Mouse (Mus musculus): ENCODE results near the gene Hoxd10. TPM values are rescaled to one million over a fixed set of nuclear protein-coding genes. Genes with fewer than 3 reads are reported as not detected.

Gene Hoxd10
- polyA plus RNA-seq, 1 experiment from 2014 or later, result not detected

- no peak overlapping the region for H3K4me2 ChIP-seq
- H3K36me3 ChIP-seq (replicated peaks), result no peaks in the 10 kb centered on the region
- ATAC-seq (ENCODE audit: insufficient read depth), result no peak
- H3K9me3 ChIP-seq (replicated peaks), result no peaks in the 10 kb centered on the region
- H3K27me3 ChIP-seq, result peaks cover 97% of the 10 kb centered on the region
- 37% methylated on average over 5 of the region's 5 CpGs for WGBS (ENCODE audit: insufficient replicate concordance)
- H3K9ac ChIP-seq, result no peak overlapping the region
- no peak overlapping the region for H3K27ac ChIP-seq (replicated peaks)
- no peak overlapping the region for H3K4me3 ChIP-seq (replicated peaks)
- H3K4me1 ChIP-seq (replicated peaks), result no peaks in the 10 kb centered on the region
Observed at GRCm38 (mm10) chr2:74720955-74721491, 29.3 kb downstream of the Hoxd10 start.

- Histone ChIP-seq H3K9ac (no peak overlapping the region), H3K27ac (replicated peaks) (no peak overlapping the region), H3K36me3 (replicated peaks) (no peaks in the 10 kb centered on the region), H3K4me3 (replicated peaks) (no peak overlapping the region), H3K4me2 (no peak overlapping the region), H3K9me3 (replicated peaks) (no peaks in the 10 kb centered on the region), H3K27me3 (peaks cover 97% of the 10 kb centered on the region), H3K4me1 (replicated peaks) (no peaks in the 10 kb centered on the region)
- WGBS (ENCODE audit: insufficient replicate concordance), result 16% methylated on average over 6 of the region's 6 CpGs
- no peak for ATAC-seq (ENCODE audit: insufficient read depth)
Observed at GRCm38 (mm10) chr2:74721882-74722281, 30.2 kb downstream of the Hoxd10 start.

- no peak overlapping the region for H3K9ac ChIP-seq
- no peak for ATAC-seq (ENCODE audit: insufficient read depth)
- no peaks in the 10 kb centered on the region for H3K9me3 ChIP-seq (replicated peaks)
- no peaks in the 10 kb centered on the region for H3K4me1 ChIP-seq (replicated peaks)
- no peak overlapping the region for H3K27ac ChIP-seq (replicated peaks)
- H3K4me2 ChIP-seq, result no peak overlapping the region
- 18% methylated on average over 8 of the region's 8 CpGs for WGBS (ENCODE audit: insufficient replicate concordance)
- H3K4me3 ChIP-seq (replicated peaks), result no peak overlapping the region
- peaks cover 97% of the 10 kb centered on the region for H3K27me3 ChIP-seq
- no peaks in the 10 kb centered on the region for H3K36me3 ChIP-seq (replicated peaks)
Observed at GRCm38 (mm10) chr2:74722949-74723348, 31.2 kb downstream of the Hoxd10 start.

GRCm38 (mm10) chr2:74724244-74725015, 32.7 kb downstream of the Hoxd10 start:
- peaks cover 100% of the 10 kb centered on the region for H3K27me3 ChIP-seq
- no peaks in the 10 kb centered on the region for H3K36me3 ChIP-seq (replicated peaks)
- 36% methylated on average over 7 of the region's 7 CpGs for WGBS (ENCODE audit: insufficient replicate concordance)
- no peak overlapping the region for H3K9ac ChIP-seq
- no peak overlapping the region for H3K4me2 ChIP-seq
- H3K27ac ChIP-seq (replicated peaks), result no peak overlapping the region
- H3K4me1 ChIP-seq (replicated peaks), result no peaks in the 10 kb centered on the region
- ATAC-seq (ENCODE audit: insufficient read depth), result no peak
- no peaks in the 10 kb centered on the region for H3K9me3 ChIP-seq (replicated peaks)
- no peak overlapping the region for H3K4me3 ChIP-seq (replicated peaks)

- ATAC-seq (ENCODE audit: insufficient read depth), result no peak
- H3K9me3 ChIP-seq (replicated peaks), result no peaks in the 10 kb centered on the region
- no peaks in the 10 kb centered on the region for H3K36me3 ChIP-seq (replicated peaks)
- 35% methylated on average over 17 of the region's 17 CpGs for WGBS (ENCODE audit: insufficient replicate concordance)
- no peak overlapping the region for H3K4me2 ChIP-seq
- no peak overlapping the region for H3K9ac ChIP-seq
- H3K27me3 ChIP-seq, result peaks cover 99% of the 10 kb centered on the region
- H3K4me3 ChIP-seq (replicated peaks), result no peak overlapping the region
- no peaks in the 10 kb centered on the region for H3K4me1 ChIP-seq (replicated peaks)
- no peak overlapping the region for H3K27ac ChIP-seq (replicated peaks)
Observed at GRCm38 (mm10) chr2:74725171-74725570, 33.4 kb downstream of the Hoxd10 start.

- Histone ChIP-seq H3K9ac (no peak within 1 kb of the TSS), H3K27me3 (peaks cover 99% of the 10 kb centered on the region), H3K9me3 (replicated peaks) (no peaks in the 10 kb centered on the region), H3K4me3 (replicated peaks) (no peak within 1 kb of the TSS; the same call in 1 of the 2 replicates), H3K4me1 (replicated peaks) (no peaks in the 10 kb centered on the region), H3K27ac (replicated peaks) (no peak within 1 kb of the TSS), H3K4me2 (peak within 1 kb of the TSS; percentile 29; the same call in 1 of the 2 replicates), H3K36me3 (replicated peaks) (no peaks in the 10 kb centered on the region)
- ATAC-seq (ENCODE audit: insufficient read depth), result no peak
- 43% methylated on average over 5 of the region's 5 CpGs for WGBS (ENCODE audit: insufficient replicate concordance)
Observed at GRCm38 (mm10) chr2:74726551-74726950, 34.8 kb downstream of the Hoxd10 start, which contains the start of gene Gm28230. TSS of gene Gm28230 (plus strand) at chr2:74726728.

- peaks cover 99% of the 10 kb centered on the region for H3K27me3 ChIP-seq
- H3K9me3 ChIP-seq (replicated peaks), result no peaks in the 10 kb centered on the region
- no peak for ATAC-seq (ENCODE audit: insufficient read depth)
Observed at GRCm38 (mm10) chr2:74726973-74727639, 35.4 kb downstream of the Hoxd10 start.

GRCm38 (mm10) chr2:74727640-74728302, 36.0 kb downstream of the Hoxd10 start:
- ATAC-seq (ENCODE audit: insufficient read depth), result no peak
- 7% methylated on average over 25 of the region's 25 CpGs for WGBS (ENCODE audit: insufficient replicate concordance)

More at GRCm38 (mm10) chr2:74726973-74727639, 35.4 kb downstream of the Hoxd10 start:
- no peaks in the 10 kb centered on the region for H3K4me1 ChIP-seq (replicated peaks)
- no peak overlapping the region for H3K27ac ChIP-seq (replicated peaks)
- no peak overlapping the region for H3K9ac ChIP-seq
- no peaks in the 10 kb centered on the region for H3K36me3 ChIP-seq (replicated peaks)
- WGBS (ENCODE audit: insufficient replicate concordance), result 14% methylated on average over 42 of the region's 43 CpGs
- H3K4me2 ChIP-seq, result peak overlapping the region; percentile 29; the same call in 1 of the 2 replicates
- H3K4me3 ChIP-seq (replicated peaks), result no peak overlapping the region; the same call in 1 of the 2 replicates

GRCm38 (mm10) chr2:74728303-74728680, 36.6 kb downstream of the Hoxd10 start:
- Histone ChIP-seq H3K4me2 (no peak overlapping the region), H3K36me3 (replicated peaks) (no peaks in the 10 kb centered on the region), H3K4me1 (replicated peaks) (no peaks in the 10 kb centered on the region), H3K27ac (replicated peaks) (no peak overlapping the region), H3K9ac (no peak overlapping the region), H3K9me3 (replicated peaks) (no peaks in the 10 kb centered on the region), H3K4me3 (replicated peaks) (no peak overlapping the region), H3K27me3 (peaks cover 99% of the 10 kb centered on the region)
- 31% methylated on average over 13 of the region's 13 CpGs for WGBS (ENCODE audit: insufficient replicate concordance)
- ATAC-seq (ENCODE audit: insufficient read depth), result no peak

More at GRCm38 (mm10) chr2:74727640-74728302, 36.0 kb downstream of the Hoxd10 start:
- Histone ChIP-seq H3K27me3 (peaks cover 99% of the 10 kb centered on the region), H3K4me3 (replicated peaks) (no peak overlapping the region; the same call in 1 of the 2 replicates), H3K36me3 (replicated peaks) (no peaks in the 10 kb centered on the region), H3K27ac (replicated peaks) (no peak overlapping the region), H3K4me1 (replicated peaks) (no peaks in the 10 kb centered on the region), H3K9me3 (replicated peaks) (no peaks in the 10 kb centered on the region), H3K4me2 (peak overlapping the region; percentile 29; the same call in 1 of the 2 replicates), H3K9ac (no peak overlapping the region)

GRCm38 (mm10) chr2:74730331-74730730, 38.6 kb downstream of the Hoxd10 start:
- no peak overlapping the region for H3K9ac ChIP-seq
- no peaks in the 10 kb centered on the region for H3K4me1 ChIP-seq (replicated peaks)
- no peak overlapping the region for H3K4me3 ChIP-seq (replicated peaks)
- no peak for ATAC-seq (ENCODE audit: insufficient read depth)
- no peak overlapping the region for H3K4me2 ChIP-seq
- WGBS (ENCODE audit: insufficient replicate concordance), result 34% methylated on average over 8 of the region's 8 CpGs
- peaks cover 99% of the 10 kb centered on the region for H3K27me3 ChIP-seq
- no peak overlapping the region for H3K27ac ChIP-seq (replicated peaks)
- H3K9me3 ChIP-seq (replicated peaks), result no peaks in the 10 kb centered on the region
- H3K36me3 ChIP-seq (replicated peaks), result no peaks in the 10 kb centered on the region

GRCm38 (mm10) chr2:74731055-74731454, 39.3 kb downstream of the Hoxd10 start:
- no peak overlapping the region for H3K4me3 ChIP-seq (replicated peaks)
- no peak overlapping the region for H3K4me2 ChIP-seq
- no peaks in the 10 kb centered on the region for H3K36me3 ChIP-seq (replicated peaks)
- no peak overlapping the region for H3K27ac ChIP-seq (replicated peaks)
- H3K9ac ChIP-seq, result no peak overlapping the region
- H3K27me3 ChIP-seq, result peaks cover 99% of the 10 kb centered on the region
- ATAC-seq (ENCODE audit: insufficient read depth), result no peak
- no peaks in the 10 kb centered on the region for H3K9me3 ChIP-seq (replicated peaks)
- H3K4me1 ChIP-seq (replicated peaks), result no peaks in the 10 kb centered on the region
